Mouse (Mus musculus) liver, embryonic 14.5 days (tissue): ENCODE measurements around the gene Trim72.

Experiments
- CTCF ChIP-seq: IDR thresholded peaks from 2 replicates; pipeline ENCODE4 v1.5.1; 2016; ENCODE audit warnings: antibody characterized with exemption, low read depth, control low read depth
- EP300 ChIP-seq: IDR thresholded peaks from 2 replicates; pipeline ENCODE4 v1.6.1; 2016; ENCODE audit warnings: antibody characterized with exemption, low read depth

- TF ChIP-seq EP300 (no peak), CTCF (no peak)
Measured at GRCm38 (mm10) chr7:127993341-127993977, 10.3 kb upstream of the Trim72 start, which contains the start of gene Pycard.
